Mouse (Mus musculus): ENCODE data around the gene Brdt.
"Not testable (repeated sequence)": the region's sequence is repeated elsewhere in the genome, so short reads cannot be mapped to it uniquely, and the experiment has no call there.

Gene Brdt

GRCm38 (mm10) chr5:107340404-107340803 lies 9.4 kb downstream of the Brdt start:
- no peak for DNase-seq (ENCODE audit: low spot score)

DNA sequence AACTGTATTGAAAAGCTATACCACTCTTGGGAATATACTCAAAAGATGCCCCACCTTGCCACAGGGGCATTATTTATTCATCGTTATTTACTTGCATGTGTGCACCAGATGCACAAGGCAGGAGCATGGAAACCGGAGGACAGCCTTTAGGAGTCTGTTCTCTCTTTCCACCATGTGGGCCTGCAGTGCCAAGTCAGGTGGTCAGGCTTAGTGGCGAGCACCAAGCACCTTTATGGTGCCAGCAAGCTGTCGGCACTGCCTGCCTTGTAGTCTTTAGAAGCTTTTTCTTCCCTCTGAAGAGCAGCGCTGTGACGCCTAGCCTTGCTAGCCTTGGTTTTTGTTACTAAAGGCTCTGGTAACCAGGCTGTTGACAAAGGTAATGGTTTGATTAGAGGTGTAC lies 11.9 kb downstream of the Brdt start:
- no peak for DNase-seq (ENCODE audit: low spot score)

DNA sequence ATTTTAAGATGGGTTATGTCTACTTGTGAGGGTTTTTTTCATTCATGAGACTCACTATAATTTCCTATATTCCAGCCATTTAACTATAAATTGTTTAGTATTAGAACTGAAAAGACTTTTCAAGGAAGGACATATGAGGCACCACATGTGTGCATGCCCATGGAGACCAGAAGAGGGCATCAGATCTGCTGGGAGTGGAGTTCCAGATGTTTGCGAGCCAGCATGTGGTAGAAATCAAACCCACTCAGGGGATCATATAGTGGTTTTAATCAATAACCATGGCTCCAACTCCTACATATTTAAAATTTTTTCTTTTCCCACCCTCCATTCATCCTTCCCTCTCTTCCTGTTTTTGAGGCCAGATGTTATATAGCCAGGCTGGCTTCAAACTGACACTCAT lies 15.3 kb downstream of the Brdt start:
- DNase-seq (ENCODE audit: low spot score) = no peak

DNA sequence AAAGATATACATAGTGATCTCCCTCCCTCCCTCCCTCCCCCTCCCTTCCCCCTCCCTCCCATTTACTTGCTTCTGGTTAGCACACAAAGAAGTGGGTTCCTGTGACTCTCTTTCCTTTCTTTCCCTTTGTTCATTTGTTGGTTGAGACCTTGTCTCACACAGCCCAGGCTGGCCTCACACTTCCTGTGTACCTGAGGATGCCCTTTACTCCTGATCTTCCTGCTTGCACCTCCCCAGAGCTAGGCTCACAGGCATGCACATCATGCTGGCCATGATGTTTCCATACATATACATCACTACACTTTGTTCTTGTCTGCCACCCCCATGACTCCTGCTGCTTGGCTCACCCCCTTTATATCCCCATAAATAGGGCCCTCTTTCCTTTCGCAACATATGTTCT lies 21.6 kb downstream of the Brdt start:
- DNase-seq (ENCODE audit: low spot score) = no peak

DNA sequence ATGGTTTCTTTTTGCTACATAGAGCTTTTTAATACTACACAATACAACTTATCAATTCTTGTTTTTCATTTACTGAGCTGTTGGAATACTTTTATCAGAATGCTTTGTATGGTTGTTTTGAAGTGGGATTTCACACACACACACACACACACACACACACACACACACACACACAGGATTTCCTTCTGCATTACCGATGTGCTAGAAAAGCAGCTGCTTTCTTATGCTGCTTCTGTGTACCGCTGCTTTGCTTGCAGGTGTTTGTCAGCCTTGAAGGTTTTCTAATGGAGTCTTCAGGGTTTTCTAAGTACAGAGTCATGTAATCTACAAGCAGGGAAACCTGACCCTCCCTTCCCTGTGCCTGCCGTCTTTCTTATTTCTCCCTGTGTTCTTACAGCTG lies 23.0 kb downstream of the Brdt start:
- no peak for DNase-seq (ENCODE audit: low spot score)

- DNase-seq (ENCODE audit: low spot score) = no peak
These were observed 24.8 kb downstream of the Brdt start for GRCm38 (mm10) chr5:107355801-107356200.

GRCm38 (mm10) chr5:107357723-107358122 lies 26.8 kb downstream of the Brdt start:
- no peak for DNase-seq (ENCODE audit: low spot score)

DNA sequence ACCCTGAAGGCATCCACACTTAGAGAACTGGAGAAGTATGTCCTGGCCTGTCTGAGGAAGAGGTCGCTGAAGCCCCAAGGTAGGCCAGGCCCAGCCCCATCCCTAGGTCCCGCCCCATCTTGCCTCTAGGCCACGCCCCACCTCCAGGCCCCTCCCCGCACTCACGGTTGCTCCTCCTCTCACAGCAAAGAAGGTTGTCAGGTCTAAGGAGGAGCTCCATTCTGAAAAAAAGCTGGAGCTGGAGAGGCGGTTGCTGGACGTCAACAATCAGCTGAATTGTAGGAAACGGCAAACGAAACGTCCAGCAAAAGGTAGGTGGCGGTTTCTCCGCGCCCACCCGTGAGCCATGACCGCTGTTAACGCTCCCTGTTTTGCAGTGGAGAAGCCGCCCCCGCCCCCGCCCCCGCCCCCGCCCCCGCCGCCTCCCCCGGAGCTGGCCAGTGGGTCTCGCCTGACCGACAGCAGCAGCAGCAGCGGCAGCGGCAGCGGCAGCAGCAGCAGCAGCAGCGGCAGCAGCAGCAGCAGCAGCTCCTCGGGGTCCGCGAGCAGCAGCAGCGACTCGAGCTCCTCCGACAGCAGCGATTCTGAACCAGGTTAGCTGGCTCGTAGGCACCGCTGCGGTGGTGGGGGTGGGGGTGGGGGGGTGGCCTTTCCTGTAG lies 28.6 kb downstream of the Brdt start:
- DNase-seq (ENCODE audit: low spot score) = peak; percentile 90

- no peak for DNase-seq (ENCODE audit: low spot score)
These were observed 29.2 kb downstream of the Brdt start for GRCm38 (mm10) chr5:107360054-107360730.

- DNase-seq (ENCODE audit: low spot score) = no peak
These were observed 39.1 kb downstream of the Brdt start for GRCm38 (mm10) chr5:107370040-107370439.

DNA sequence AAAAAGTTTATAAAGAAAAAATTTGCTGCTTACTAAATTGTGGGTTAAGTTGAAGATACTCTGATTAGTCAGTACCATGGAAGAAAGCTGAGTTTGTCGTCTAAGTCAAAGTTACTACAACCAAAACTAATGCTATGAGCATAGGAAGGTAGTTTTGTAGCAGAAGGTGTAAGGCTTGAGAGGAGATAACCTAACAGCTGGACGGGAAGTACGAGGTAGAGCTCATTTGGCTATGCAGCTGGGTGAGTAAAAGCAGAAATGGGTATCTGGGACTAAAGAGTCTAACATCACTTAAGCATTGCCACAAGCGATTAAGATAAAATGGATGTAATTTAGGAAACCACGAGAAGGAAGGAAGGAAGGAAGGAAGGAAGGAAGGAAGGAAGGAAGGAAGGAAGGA lies 40.4 kb downstream of the Brdt start:
- no peak for DNase-seq (ENCODE audit: low spot score)

DNA sequence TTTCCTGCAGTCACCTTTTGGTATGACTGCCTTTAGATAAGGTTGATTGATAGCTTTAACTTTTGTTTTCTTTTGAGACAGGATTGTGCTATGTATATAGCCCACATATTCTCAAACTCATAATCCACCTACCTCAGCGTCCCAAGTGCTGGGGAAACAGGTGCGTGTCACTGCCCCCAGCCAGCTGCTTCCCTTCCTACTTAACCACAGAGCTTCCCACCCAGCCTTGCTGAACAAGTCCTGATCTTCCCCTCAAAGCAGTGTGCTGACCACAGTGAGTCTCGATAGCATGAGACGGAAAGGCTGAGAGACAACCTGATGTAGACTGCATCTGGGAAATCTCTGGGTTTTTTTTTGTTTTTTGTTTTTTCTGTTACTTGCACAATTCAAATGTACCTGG lies 42.3 kb downstream of the Brdt start:
- no peak for DNase-seq (ENCODE audit: low spot score)

- not testable (repeated sequence) for DNase-seq (ENCODE audit: low spot score)
These were observed 55.5 kb downstream of the Brdt start for GRCm38 (mm10) chr5:107386448-107386847.

GRCm38 (mm10) chr5:107387788-107388187 lies 56.8 kb downstream of the Brdt start:
- no peak for DNase-seq (ENCODE audit: low spot score)

DNA sequence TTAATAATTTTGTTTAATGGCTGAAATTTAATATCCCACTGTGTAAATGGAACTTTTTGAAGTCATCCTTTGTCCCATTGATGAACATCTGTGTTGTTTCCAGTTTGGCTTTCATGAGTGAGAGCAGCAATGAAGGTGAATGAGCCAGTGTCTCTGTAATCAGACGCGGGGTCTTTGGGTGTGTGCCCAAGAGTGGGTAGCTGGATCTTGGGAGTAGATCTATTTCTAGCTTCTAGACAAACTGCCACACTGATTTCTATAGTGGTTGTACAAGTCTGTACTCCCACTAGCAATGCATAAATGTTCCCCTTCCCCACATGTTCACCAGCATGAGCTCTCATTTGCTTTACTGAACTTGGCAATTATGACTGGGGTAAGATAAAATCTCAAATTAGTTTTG lies 58.4 kb downstream of the Brdt start:
- no peak for DNase-seq (ENCODE audit: low spot score)

- DNase-seq (ENCODE audit: low spot score) = no peak
These were observed 63.5 kb downstream of the Brdt start for GRCm38 (mm10) chr5:107394437-107394836.

DNA sequence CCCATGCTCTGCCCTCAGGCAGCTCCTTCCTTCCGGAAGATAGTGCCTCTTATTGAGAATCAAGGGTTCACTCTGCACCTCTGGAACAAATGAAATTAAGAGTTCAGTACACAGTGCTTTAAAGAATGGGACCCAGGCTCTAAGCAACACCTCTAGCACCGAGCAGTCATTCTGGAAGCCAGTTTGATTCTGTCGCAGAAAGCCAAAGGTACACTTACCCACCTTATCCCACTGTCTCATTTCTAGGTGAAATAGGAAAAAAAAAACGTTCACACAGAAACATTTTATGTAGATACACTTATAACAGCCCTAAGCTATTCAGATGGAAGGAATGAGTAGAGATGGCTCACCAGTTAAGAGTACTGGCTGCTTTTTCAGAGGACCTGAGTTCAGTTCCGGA lies 71.5 kb downstream of the Brdt start, which contains the start of gene Ephx4:
TSS of gene Ephx4 (plus strand) at position 301 of the 400 bp plus-strand sequence.
- no peak for DNase-seq (ENCODE audit: low spot score)

DNA sequence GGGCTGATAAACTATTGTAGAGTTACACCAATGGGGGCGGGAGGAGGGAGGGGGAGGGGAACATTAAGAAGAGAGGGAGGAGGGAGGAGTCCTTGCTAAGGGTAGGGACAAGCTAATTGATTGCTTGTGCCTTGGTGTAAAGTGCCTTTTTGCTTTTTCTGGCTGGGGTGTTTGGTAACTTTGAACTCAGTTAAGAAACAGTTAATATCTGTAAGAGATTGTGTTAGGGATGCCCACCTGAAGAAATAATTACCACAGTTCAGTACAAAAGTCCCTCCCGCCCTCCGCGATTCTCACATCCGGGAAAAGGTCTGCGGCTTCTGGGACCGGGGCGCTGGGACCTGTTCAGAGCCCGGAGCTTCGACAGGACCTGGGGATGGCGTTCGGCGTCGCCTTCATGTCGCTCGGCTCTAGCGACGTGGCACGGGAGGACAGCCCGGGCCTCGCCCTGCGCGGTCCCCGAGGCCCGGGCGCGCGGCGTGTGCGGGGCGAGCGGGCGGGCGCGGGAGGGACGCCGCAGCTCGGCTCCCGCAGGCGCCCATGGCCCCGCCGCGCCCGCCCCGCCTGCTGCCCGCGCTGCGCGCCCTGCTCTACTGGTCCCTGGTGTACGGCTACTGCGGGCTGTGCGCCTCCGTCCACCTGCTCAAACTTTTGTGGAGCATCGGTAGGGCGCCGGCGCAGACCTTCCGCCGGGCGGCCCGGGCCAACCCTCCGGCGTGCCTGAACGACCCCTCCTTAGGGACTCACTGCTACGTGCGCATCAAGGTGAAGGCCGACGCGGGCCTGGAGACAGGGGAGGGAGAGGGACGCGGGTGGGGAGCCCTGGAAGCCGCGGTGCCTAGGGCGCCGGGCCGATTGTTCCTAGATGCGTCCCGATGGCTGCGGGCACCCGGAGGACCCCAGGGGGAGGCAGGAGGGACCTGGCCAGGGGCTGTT lies 72.3 kb downstream of the Brdt start:
- DNase-seq (ENCODE audit: low spot score) = peak; percentile 21

GRCm38 (mm10) chr5:107403947-107404684 lies 73.2 kb downstream of the Brdt start:
- no peak for DNase-seq (ENCODE audit: low spot score)

GRCm38 (mm10) chr5:107405361-107405760 lies 74.4 kb downstream of the Brdt start:
- no peak for DNase-seq (ENCODE audit: low spot score)

GRCm38 (mm10) chr5:107410305-107410704 lies 79.3 kb downstream of the Brdt start:
- no peak for DNase-seq (ENCODE audit: low spot score)

- DNase-seq (ENCODE audit: low spot score) = no peak
These were observed 80.4 kb downstream of the Brdt start for GRCm38 (mm10) chr5:107411326-107411725.
